Mouse (Mus musculus): Measurements from ENCODE around the gene Rara. TPM values are rescaled to one million over a fixed set of nuclear protein-coding genes. Genes with fewer than 3 reads are reported as not detected.
"Not testable (repeated sequence)": the region's sequence is repeated elsewhere in the genome, so short reads cannot be mapped to it uniquely, and the experiment has no call there.

The Rara gene
- total and polyA plus RNA-seq, 3 experiments: 4.5 to 13.7 (median 12.1) TPM

DNA sequence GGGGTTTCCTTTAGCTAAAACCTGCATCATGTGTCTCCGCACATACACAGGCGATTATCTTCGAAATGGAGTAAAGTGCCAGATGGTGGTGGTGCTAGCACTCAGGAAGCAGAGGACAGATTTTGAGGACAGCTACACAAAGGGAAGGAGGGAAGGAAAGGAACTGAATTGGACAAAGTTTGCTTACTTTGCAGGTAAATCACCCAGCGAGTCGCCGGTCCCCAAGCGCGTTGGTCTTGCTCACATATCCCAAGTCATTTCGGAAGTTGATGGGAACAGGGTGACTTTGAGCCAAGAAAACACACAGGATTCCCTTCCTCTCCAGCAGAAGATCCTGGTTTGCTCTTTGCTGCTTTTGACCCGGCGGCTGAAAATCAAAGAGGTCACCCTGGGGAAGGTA lies 8.6 kb upstream of the Rara start:
- DNase-seq (ENCODE audit: extremely low read depth): no peak
- Histone ChIP-seq H3K27ac (ENCODE audit: insufficient read depth, low read depth) (no peak overlapping the region), H3K4me3 (replicated peaks in 1 of 3; ENCODE audit: low read depth in 2 of 3, low read length in 2 of 3, poor library complexity in 1 of 3) (no peak overlapping the region), H3K4me2 (ENCODE audit: insufficient read depth, low read depth, poor library complexity, severe bottlenecking) (no peak overlapping the region), H3K9me3 (replicated peaks; ENCODE audit: low read length) (no peaks in the 10 kb centered on the region), H3K79me2 (replicated peaks; ENCODE audit: control insufficient read depth, extremely low read depth, insufficient read depth, poor library complexity, severe bottlenecking) (peaks cover 2% of the 10 kb centered on the region; the same call in 1 of the 2 replicates), H3K9ac (ENCODE audit: insufficient read depth, low read depth) (no peak overlapping the region), H3K36me3 (replicated peaks in 1 of 2; ENCODE audit: control insufficient read depth in 1 of 2, insufficient read depth in 1 of 2, low read length in 1 of 2) (peaks cover 73 to 90% of the 10 kb centered on the region in 2 experiments), H3K4me1 (ENCODE audit: control insufficient read depth in 1 of 2, insufficient read depth in 2 of 2) (peaks cover 6 to 27% of the 10 kb centered on the region in 2 experiments), H3K27me3 (replicated peaks) (no peaks in the 10 kb centered on the region)
- in situ Hi-C loops (cut with MboI; ENCODE audit: low pct_ligation_motif_present, low pct_unique_long_range_greater_than_20kb, low sequenced_read_pairs): loop anchor here (5.0 to 10.0 kb wide), 3 partner anchors 56 to 224 kb away; partner anchors contain the start of gene Top2a
- dilution Hi-C loops (cut with MboI; ENCODE audit: extremely low pct_ligation_motif_present, extremely low pct_unique_long_range_greater_than_20kb, low sequenced_read_pairs): no loop called here
- TF ChIP-seq ELF1 (IDR thresholded peaks at IDR 0.05; ENCODE audit: low read depth, low read length) (no peak), MAFK (IDR thresholded peaks at IDR 0.05; ENCODE audit: insufficient replicate concordance, low read length) (no peak), ZC3H11A (IDR thresholded peaks at IDR 0.05; ENCODE audit: low read depth, low read length) (no peak), SMC3 (IDR thresholded peaks at IDR 0.05; ENCODE audit: low read depth, low read length) (no peak), POLR2AphosphoS2 (IDR thresholded peaks at IDR 0.05; ENCODE audit: low read depth, low read length) (no peak), UBTF (IDR thresholded peaks at IDR 0.05; ENCODE audit: low read depth, low read length) (no peak), NELFE (IDR thresholded peaks at IDR 0.05; ENCODE audit: low read depth, low read length) (no peak), EP300 (IDR thresholded peaks at IDR 0.05; ENCODE audit: low read length) (no peak), GABPA (IDR thresholded peaks at IDR 0.05; ENCODE audit: insufficient replicate concordance, low read depth, low read length) (no peak), TBP (conservative IDR thresholded peaks at IDR 0.05; ENCODE audit: low read depth, low read length) (no peak), USF2 (conservative IDR thresholded peaks at IDR 0.05; ENCODE audit: low read depth, low read length) (no peak), BHLHE40 (IDR thresholded peaks at IDR 0.05; ENCODE audit: low read depth, low read length) (no peak), RAD21 (IDR thresholded peaks at IDR 0.05; ENCODE audit: low read depth, low read length) (no peak), TCF12 (IDR thresholded peaks at IDR 0.05; ENCODE audit: low read depth, low read length) (no peak), HCFC1 (IDR thresholded peaks at IDR 0.05; ENCODE audit: low read depth, low read length) (no peak), MXI1 (IDR thresholded peaks at IDR 0.05; ENCODE audit: low read depth, low read length) (no peak), CHD2 (IDR thresholded peaks at IDR 0.05; ENCODE audit: low read length) (no peak), JUND (conservative IDR thresholded peaks at IDR 0.05; ENCODE audit: low read depth, low read length) (no peak), USF1 (IDR thresholded peaks at IDR 0.05; ENCODE audit: low read depth, low read length) (no peak), IRF4 (IDR thresholded peaks at IDR 0.05; ENCODE audit: low read depth, low read length) (no peak)

DNA sequence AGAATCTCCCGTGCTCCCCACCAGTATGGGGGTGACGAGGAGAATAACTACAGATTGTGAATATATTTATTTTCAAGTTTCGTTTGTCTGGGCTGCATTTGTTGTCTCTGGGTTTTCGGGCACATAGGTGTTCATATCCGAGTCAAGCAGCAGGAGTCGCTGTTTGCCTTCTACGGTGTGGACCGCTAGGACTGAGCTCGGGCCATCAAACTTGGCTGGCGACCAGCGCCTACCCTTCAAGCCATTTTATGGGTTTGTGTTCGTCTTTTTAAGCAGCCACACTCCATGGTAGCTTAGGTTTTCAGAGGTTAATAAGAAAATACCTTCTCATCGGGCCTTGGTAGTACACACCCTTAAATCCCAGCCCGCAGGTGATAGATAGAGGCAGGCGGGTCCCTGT lies 5.8 kb upstream of the Rara start:
- H3K4me2 ChIP-seq (ENCODE audit: insufficient read depth, low read depth, poor library complexity, severe bottlenecking); H3K27me3 ChIP-seq (replicated peaks); dilution Hi-C loops (cut with MboI; ENCODE audit: extremely low pct_ligation_motif_present, extremely low pct_unique_long_range_greater_than_20kb, low sequenced_read_pairs); H3K79me2 ChIP-seq (replicated peaks; ENCODE audit: control insufficient read depth, extremely low read depth, insufficient read depth, poor library complexity, severe bottlenecking); H3K9me3 ChIP-seq (replicated peaks; ENCODE audit: low read length); H3K9ac ChIP-seq (ENCODE audit: insufficient read depth, low read depth); in situ Hi-C loops (cut with MboI; ENCODE audit: low pct_ligation_motif_present, low pct_unique_long_range_greater_than_20kb, low sequenced_read_pairs); DNase-seq (ENCODE audit: extremely low read depth); H3K4me3 ChIP-seq (replicated peaks in 1 of 3; ENCODE audit: low read depth in 2 of 3, low read length in 2 of 3, poor library complexity in 1 of 3); H3K27ac ChIP-seq (ENCODE audit: insufficient read depth, low read depth): not testable (repeated sequence)
- TF ChIP-seq SMC3 (IDR thresholded peaks at IDR 0.05; ENCODE audit: low read depth, low read length) (peak; percentile 36), RAD21 (IDR thresholded peaks at IDR 0.05; ENCODE audit: low read depth, low read length) (peak; percentile 35), CTCF (conservative IDR thresholded peaks at IDR 0.05 in 1 of 2, IDR thresholded peaks at IDR 0.05 in 1 of 2; ENCODE audit: low read depth in 2 of 2, low read length in 2 of 2) (peak in 1 of 2 experiments; percentile 44; a peak in 2 of 4 replicates)
- peaks cover 56 to 80% of the 10 kb centered on the region in 2 experiments for H3K36me3 ChIP-seq (replicated peaks in 1 of 2; ENCODE audit: control insufficient read depth in 1 of 2, insufficient read depth in 1 of 2, low read length in 1 of 2)
- H3K4me1 ChIP-seq (ENCODE audit: control insufficient read depth in 1 of 2, insufficient read depth in 2 of 2): peaks cover 20 to 54% of the 10 kb centered on the region in 2 experiments

Data from CH12.LX (cell line).